Mouse (Mus musculus): ENCODE results near the gene Svop.

DNA sequence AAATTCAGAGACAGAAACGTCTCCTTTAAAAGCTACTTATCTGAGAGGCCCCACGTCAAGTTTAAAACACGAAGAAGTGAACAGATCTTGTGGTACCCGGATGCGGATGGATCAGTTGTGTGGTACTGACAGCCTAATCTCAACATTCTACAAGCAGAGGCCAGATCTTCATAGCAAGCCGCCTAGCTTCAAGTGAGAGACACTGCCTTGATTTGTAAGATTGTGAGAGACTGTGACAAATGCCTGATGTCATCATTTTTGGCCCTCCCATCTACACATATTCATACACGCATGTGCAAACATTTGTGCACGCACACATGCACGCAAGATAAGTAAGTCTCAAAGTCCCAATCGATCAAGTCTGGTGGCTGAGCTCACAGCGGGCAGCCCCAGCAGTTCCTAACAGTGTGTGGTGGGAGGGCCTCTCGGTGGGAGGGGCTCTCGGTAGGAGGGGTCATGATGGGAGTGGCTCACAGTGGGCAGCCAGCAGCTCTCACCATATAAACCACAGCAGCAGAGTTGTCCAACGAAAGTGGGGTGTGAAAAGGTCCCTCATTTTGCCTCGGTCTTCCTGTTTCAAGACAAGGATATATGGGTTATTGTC lies 49.9 kb downstream of the Svop start:
- TF ChIP-seq MYOG (IDR thresholded peaks at IDR 0.05; ENCODE audit: control insufficient read depth, extremely low read depth, insufficient read length) = no peak
- TF ChIP-seq CTCF (IDR thresholded peaks at IDR 0.05; ENCODE audit: control insufficient read depth, insufficient read depth, insufficient read length) = no peak
- no peak for TF ChIP-seq CEBPB (IDR thresholded peaks at IDR 0.05; ENCODE audit: low read depth)
- no peak for TF ChIP-seq MAX (IDR thresholded peaks at IDR 0.05)
- no peak for TF ChIP-seq MYOD1 (IDR thresholded peaks at IDR 0.05; ENCODE audit: control insufficient read depth, insufficient read length, low read depth)

Data from C2C12 (cell line).